Mouse (Mus musculus) MEL (cell line): ENCODE data around the gene Gnb5. TPM values are rescaled to one million over a fixed set of nuclear protein-coding genes. Genes with fewer than 3 reads are reported as not detected.
A peak's percentile ranks its signal among the peaks of the same experiment; 100 is the strongest.

ENCODE experiments used
- DNase-seq: peaks from one replicate; pipeline ENCODE4 v3.0.0; 2011; ENCODE audit warnings: low read depth, low spot score
- H3K27ac ChIP-seq: 2 replicates; pipeline ENCODE4 v1.5.1; 2012; ENCODE audit warnings: low read depth, mild to moderate bottlenecking, control low read depth, low read length, moderate library complexity; ENCODE audit not compliant: control insufficient read depth
- H3K27me3 ChIP-seq, 2 experiments: fragments of 150-350 bp in 1 of 2; sonication (generic) in 1 of 2; 2 replicates each; pipeline ENCODE4 v1.6.1; 2012; ENCODE audit warnings: low read length in 2 of 2, mild to moderate bottlenecking in 2 of 2, improper control_type of control experiment in 1 of 2, moderate library complexity in 1 of 2; ENCODE audit not compliant: insufficient read depth in 2 of 2, control insufficient read depth in 1 of 2
- H3K36me3 ChIP-seq, 2 experiments: 2 replicates each; pipeline ENCODE4 v1.6.1; 2012 to 2014; ENCODE audit warnings: low read length in 2 of 2, improper control_type of control experiment in 1 of 2, inconsistent platforms in 1 of 2, mild to moderate bottlenecking in 1 of 2; ENCODE audit not compliant: insufficient read depth in 2 of 2, control insufficient read depth in 1 of 2
- H3K4me1 ChIP-seq, 2 experiments: fragments of 150-350 bp in 1 of 2; sonication (generic) in 1 of 2; 2 replicates each; pipeline ENCODE4 v1.6.1; 2012; ENCODE audit warnings: low read length in 2 of 2, improper control_type of control experiment in 1 of 2, mild to moderate bottlenecking in 1 of 2; ENCODE audit not compliant: insufficient read depth in 2 of 2, control insufficient read depth in 1 of 2
- H3K4me3 ChIP-seq, 2 experiments: fragments of 150-350 bp in 1 of 2; sonication (generic) in 1 of 2; 2 replicates each; pipeline ENCODE4 v1.5.1; 2012; ENCODE audit warnings: low read depth in 2 of 2, low read length in 2 of 2, mild to moderate bottlenecking in 2 of 2, moderate library complexity in 2 of 2, control low read depth in 1 of 2, improper control_type of control experiment in 1 of 2; ENCODE audit not compliant: control insufficient read depth in 1 of 2, insufficient read depth in 1 of 2
- H3K79me2 ChIP-seq: 2 replicates; pipeline ENCODE4 v1.6.1; 2012; ENCODE audit warnings: mild to moderate bottlenecking, low read length, moderate library complexity; ENCODE audit not compliant: control insufficient read depth, poor library complexity, insufficient read depth
- H3K9ac ChIP-seq: 2 replicates; pipeline ENCODE4 v1.6.1; 2012; ENCODE audit warnings: low read depth, mild to moderate bottlenecking, control low read depth, low read length, moderate library complexity; ENCODE audit not compliant: control insufficient read depth, poor library complexity, severe bottlenecking
- H3K9me3 ChIP-seq: fragments of 150-350 bp; sonication (generic); replicated peaks from 2 replicates; pipeline ENCODE4 v1.6.1; 2012; ENCODE audit warnings: mild to moderate bottlenecking, low read length, improper control_type of control experiment, moderate library complexity; ENCODE audit not compliant: insufficient read depth
- BHLHE40 ChIP-seq: IDR thresholded peaks from 2 replicates; pipeline ENCODE4 v1.6.1; 2012; ENCODE audit warnings: low read depth, mild to moderate bottlenecking, inconsistent platforms, low read length, improper control_type of control experiment, borderline replicate concordance
- CHD1 ChIP-seq: IDR thresholded peaks from 2 replicates; pipeline ENCODE4 v1.6.1; 2012; ENCODE audit warnings: low read depth, mild to moderate bottlenecking, inconsistent platforms, low read length, improper control_type of control experiment
- CHD2 ChIP-seq: IDR thresholded peaks from 2 replicates; pipeline ENCODE4 v1.6.1; 2011; ENCODE audit warnings: low read length, improper control_type of control experiment
- CTCF ChIP-seq, 3 experiments: IDR thresholded peaks in 2 of 3; conservative IDR thresholded peaks in 1 of 3; 2 replicates each; pipeline ENCODE4 v1.5.1; 2011 to 2012; ENCODE audit warnings: low read length in 3 of 3, low read depth in 2 of 3, mild to moderate bottlenecking in 2 of 3, improper control_type of control experiment in 1 of 3, inconsistent platforms in 1 of 3, mixed read lengths in 1 of 3, moderate library complexity in 1 of 3; ENCODE audit not compliant: control insufficient read depth in 1 of 3, insufficient read depth in 1 of 3, poor library complexity in 1 of 3, severe bottlenecking in 1 of 3
- E2F4 ChIP-seq: IDR thresholded peaks from 2 replicates; pipeline ENCODE4 v1.6.1; 2011; ENCODE audit warnings: low read depth, low read length, improper control_type of control experiment, borderline replicate concordance
- ETS1 ChIP-seq: IDR thresholded peaks from 2 replicates; pipeline ENCODE4 v1.6.1; 2012; ENCODE audit warnings: low read depth, mild to moderate bottlenecking, inconsistent platforms, low read length, improper control_type of control experiment, moderate library complexity
- GABPA ChIP-seq: IDR thresholded peaks from 2 replicates; pipeline ENCODE4 v1.6.1; 2012; ENCODE audit warnings: low read depth, mild to moderate bottlenecking, inconsistent platforms, low read length, improper control_type of control experiment, moderate library complexity
- HCFC1 ChIP-seq: IDR thresholded peaks from 2 replicates; pipeline ENCODE4 v1.6.1; 2012; ENCODE audit warnings: low read depth, mild to moderate bottlenecking, inconsistent platforms, low read length, improper control_type of control experiment, moderate library complexity
- KAT2A ChIP-seq: conservative IDR thresholded peaks from 2 replicates; pipeline ENCODE4 v1.6.1; 2012; ENCODE audit warnings: low read depth, low read length, improper control_type of control experiment, inconsistent platforms
- MAZ ChIP-seq: IDR thresholded peaks from 2 replicates; pipeline ENCODE4 v1.6.1; 2012; ENCODE audit warnings: low read depth, mild to moderate bottlenecking, inconsistent platforms, low read length, improper control_type of control experiment
- MYB ChIP-seq: IDR thresholded peaks from 2 replicates; pipeline ENCODE4 v1.6.1; 2011; ENCODE audit warnings: mild to moderate bottlenecking, low read depth, low read length, improper control_type of control experiment
- POLR2AphosphoS2 ChIP-seq: IDR thresholded peaks from 2 replicates; pipeline ENCODE4 v1.6.1; 2011; ENCODE audit warnings: low read length, improper control_type of control experiment
- RAD21 ChIP-seq: IDR thresholded peaks from 2 replicates; pipeline ENCODE4 v1.6.1; 2011; ENCODE audit warnings: mild to moderate bottlenecking, low read depth, low read length, improper control_type of control experiment
- SMC3 ChIP-seq: IDR thresholded peaks from 2 replicates; pipeline ENCODE4 v1.6.1; 2011; ENCODE audit warnings: low read depth, low read length, improper control_type of control experiment
- TAL1 ChIP-seq: IDR thresholded peaks from 2 replicates; pipeline ENCODE4 v1.6.1; 2012; ENCODE audit warnings: mild to moderate bottlenecking, inconsistent platforms, low read length, moderate library complexity, mixed read lengths
- TBP ChIP-seq: IDR thresholded peaks from 2 replicates; pipeline ENCODE4 v1.8.0; 2011; ENCODE audit warnings: low read depth, low read length, improper control_type of control experiment
- UBTF ChIP-seq: IDR thresholded peaks from 2 replicates; pipeline ENCODE4 v1.6.1; 2012; ENCODE audit warnings: low read depth, mild to moderate bottlenecking, inconsistent platforms, low read length, improper control_type of control experiment, moderate library complexity, borderline replicate concordance; ENCODE audit not compliant: insufficient read depth
- USF1 ChIP-seq: IDR thresholded peaks from 2 replicates; pipeline ENCODE4 v1.6.1; 2014; ENCODE audit warnings: low read depth, mild to moderate bottlenecking, inconsistent platforms, low read length, improper control_type of control experiment, moderate library complexity
- USF2 ChIP-seq, 2 experiments: IDR thresholded peaks; 2 replicates each; pipeline ENCODE4 v1.6.1; 2011 to 2012; ENCODE audit warnings: improper control_type of control experiment in 2 of 2, low read length in 2 of 2, borderline replicate concordance in 1 of 2, inconsistent platforms in 1 of 2, low read depth in 1 of 2, mild to moderate bottlenecking in 1 of 2; ENCODE audit not compliant: insufficient read depth in 1 of 2
- ZC3H11A ChIP-seq: IDR thresholded peaks from 2 replicates; pipeline ENCODE4 v1.6.1; 2012; ENCODE audit warnings: low read depth, mild to moderate bottlenecking, inconsistent platforms, low read length, improper control_type of control experiment
- ZKSCAN1 ChIP-seq: IDR thresholded peaks from 2 replicates; pipeline ENCODE4 v1.6.1; 2012; ENCODE audit warnings: low read depth, mild to moderate bottlenecking, inconsistent platforms, low read length, improper control_type of control experiment, moderate library complexity
- ZNF384 ChIP-seq: IDR thresholded peaks from 2 replicates; pipeline ENCODE4 v1.6.1; 2012; ENCODE audit warnings: low read depth, mild to moderate bottlenecking, inconsistent platforms, low read length, improper control_type of control experiment
- polyA plus RNA-seq, 2 experiments: library from polyadenylated mRNA; stranded (reverse) in 1 of 2; unstranded in 1 of 2; fragments of >175 nt in 1 of 2; fragments of >200 nt in 1 of 2; gene quantifications; 2 replicates each; pipeline versions ENCODE4 v1.2.1 to v1.2.4; 2012; ENCODE audit warnings: low replicate concordance in 2 of 2, low read depth in 1 of 2; ENCODE audit not compliant: insufficient read length in 2 of 2, insufficient read depth in 1 of 2, missing spikeins in 1 of 2
- total RNA-seq: library from RNA; depleted of rRNA; stranded (reverse); fragments of 300-350 nt; gene quantifications from 2 replicates; pipeline ENCODE4 v1.2.3, GENCODE M21; 2012

Gene Gnb5
- total and polyA plus RNA-seq, 3 experiments: 4.0 to 6.5 TPM; not detected in 1

DNA sequence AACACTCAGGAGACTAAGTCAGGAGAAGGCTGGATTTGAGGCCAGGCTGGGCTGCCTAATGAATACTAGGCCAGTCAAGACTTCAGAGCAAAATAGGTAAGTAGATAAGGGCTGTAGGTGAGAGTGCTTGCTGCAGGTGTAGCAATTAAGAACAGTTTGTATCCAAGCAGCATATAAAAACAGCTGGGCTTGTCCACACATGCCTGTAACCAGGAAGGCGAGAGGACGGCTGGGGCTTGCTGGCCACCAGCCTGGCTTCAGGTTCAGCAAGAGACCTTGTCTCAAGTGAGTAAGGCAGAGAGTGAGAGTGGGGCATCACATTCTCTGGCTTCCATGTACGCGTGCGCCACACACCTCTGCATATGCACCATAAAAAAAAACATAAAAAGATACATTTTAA, 31.6 kb upstream of the Gnb5 start (continued):
- TF ChIP-seq ZNF384: no peak
- TF ChIP-seq ZKSCAN1: no peak
- no peak for TF ChIP-seq TBP

DNA sequence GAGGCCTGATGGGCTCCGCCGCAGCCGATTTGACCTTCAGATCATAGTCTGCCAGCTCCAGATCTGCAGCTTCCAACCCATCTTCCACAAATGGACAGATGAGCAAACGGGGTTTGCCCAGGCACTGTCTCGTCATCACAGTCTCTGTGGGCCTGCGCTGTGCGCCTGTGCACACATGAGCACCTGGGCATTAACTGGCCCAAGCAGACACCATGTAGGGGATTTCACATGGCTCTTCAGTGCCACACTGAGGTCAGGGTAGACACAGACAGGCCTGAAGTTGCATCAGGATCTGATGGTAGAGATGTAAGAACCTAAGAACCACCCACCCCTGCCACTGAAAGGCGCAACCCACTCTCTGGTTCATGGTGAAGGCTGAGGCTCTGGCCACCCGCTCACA, 31.0 kb upstream of the Gnb5 start:
- no peak for TF ChIP-seq ZNF384
- no peak for TF ChIP-seq MAZ
- no peak for TF ChIP-seq USF2 (IDR thresholded peaks at IDR 0.05; ENCODE audit: borderline replicate concordance in 1 of 2, insufficient read depth in 1 of 2, low read depth in 1 of 2, low read length in 2 of 2)
- TF ChIP-seq KAT2A: no peak
- no peak for TF ChIP-seq USF1
- TF ChIP-seq SMC3: no peak
- H3K79me2 ChIP-seq: no peaks in the 10 kb centered on the region
- peaks cover 7% of the 10 kb centered on the region in 2 experiments; a peak in 3 of 4 replicates for H3K27me3 ChIP-seq
- H3K9ac ChIP-seq: no peak overlapping the region
- H3K36me3 ChIP-seq: peaks cover 0 to 13% of the 10 kb centered on the region in 2 experiments; a peak in 2 of 4 replicates
- H3K27ac ChIP-seq: no peak overlapping the region
- no peak for DNase-seq
- H3K4me1 ChIP-seq: peaks cover 12 to 15% of the 10 kb centered on the region in 2 experiments
- H3K4me3 ChIP-seq: no peak overlapping the region
- H3K9me3 ChIP-seq: no peaks in the 10 kb centered on the region

GRCm38 (mm10) chr9:75280814-75281213, 25.3 kb upstream of the Gnb5 start:
- Histone ChIP-seq H3K9ac (no peak overlapping the region), H3K36me3 (peaks cover 0 to 6% of the 10 kb centered on the region in 2 experiments; a peak in 2 of 4 replicates), H3K4me1 (peaks cover 4 to 12% of the 10 kb centered on the region in 2 experiments; a peak in 3 of 4 replicates), H3K27ac (no peak overlapping the region), H3K4me3 (peak overlapping the region in 1 of 2 experiments; percentile 44; a peak in 1 of 4 replicates)
- peak; percentile 68 for DNase-seq
- TF ChIP-seq GABPA: no peak
- no peak for TF ChIP-seq UBTF
- TF ChIP-seq TAL1: no peak
- no peak for TF ChIP-seq CHD1
- TF ChIP-seq KAT2A: no peak
- TF ChIP-seq RAD21: peak; percentile 66
- TF ChIP-seq ZKSCAN1: no peak
- TF ChIP-seq MAZ: no peak
- TF ChIP-seq BHLHE40: no peak
- no peak for TF ChIP-seq MYB
- TF ChIP-seq ETS1: no peak
- TF ChIP-seq HCFC1: no peak
- TF ChIP-seq SMC3: peak; percentile 82
- no peak for TF ChIP-seq USF1
- TF ChIP-seq CTCF (IDR thresholded peaks at IDR 0.05 in 2 of 3, conservative IDR thresholded peaks at IDR 0.05 in 1 of 3; ENCODE audit: control insufficient read depth in 1 of 3, insufficient read depth in 1 of 3, low read depth in 2 of 3, low read length in 3 of 3, poor library complexity in 1 of 3, severe bottlenecking in 1 of 3): peak; percentile 50 to 80 (median 79)
- TF ChIP-seq POLR2AphosphoS2: no peak
- peak; percentile 52 for TF ChIP-seq ZC3H11A
- no peak for TF ChIP-seq E2F4
- no peak for TF ChIP-seq CHD2
- TF ChIP-seq, all 39 proteins: peak for 4
- Histone ChIP-seq H3K79me2 (no peaks in the 10 kb centered on the region), H3K9me3 (no peaks in the 10 kb centered on the region), H3K27me3 (peaks cover 7 to 9% of the 10 kb centered on the region in 2 experiments; a peak in 3 of 4 replicates)
